Mouse (Mus musculus) liver, postnatal 0 days (tissue): ENCODE results near the gene Nsmce3.

Source experiments
- CTCF ChIP-seq: sonication (generic); IDR thresholded peaks from 2 replicates; pipeline ENCODE4 v1.5.1; 2016; ENCODE audit warnings: antibody characterized with exemption, low read depth
- EP300 ChIP-seq: IDR thresholded peaks from 2 replicates; pipeline ENCODE4 v1.6.1; 2016; ENCODE audit warnings: antibody characterized with exemption, low read depth, mild to moderate bottlenecking

DNA sequence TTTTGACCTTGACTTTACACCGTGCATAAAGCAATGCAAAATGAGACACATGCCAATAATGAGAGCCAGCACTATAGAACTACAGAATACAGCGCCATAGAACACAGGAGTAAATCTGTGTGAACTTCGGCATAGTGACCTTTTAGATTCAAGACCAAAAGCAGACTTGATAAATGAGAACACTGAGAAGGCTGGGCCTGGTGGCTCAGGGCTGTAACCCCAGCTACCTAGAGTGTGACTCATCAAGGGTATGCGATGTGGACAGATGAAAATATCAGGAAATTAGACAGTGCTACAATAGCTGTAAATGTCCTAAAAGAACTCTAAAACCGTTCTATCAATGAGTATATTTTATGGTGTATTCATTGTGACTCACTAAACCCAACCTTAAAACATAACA lies 7.6 kb upstream of the Nsmce3 start:
- TF ChIP-seq CTCF (no peak), EP300 (no peak)
